Mouse (Mus musculus): Measurements from ENCODE around the gene Mfap3. TPM values are rescaled to one million over a fixed set of nuclear protein-coding genes. Genes with fewer than 3 reads are reported as not detected.

The Mfap3 gene
- polyA plus RNA-seq, 1 experiment = 5.5 TPM

- Histone ChIP-seq H3K79me2 (ENCODE audit: control insufficient read depth, insufficient read depth) (no peaks in the 10 kb centered on the region), H3K4me3 (ENCODE audit: insufficient read depth, poor library complexity, severe bottlenecking) (no peak overlapping the region), H3K79me3 (ENCODE audit: low read depth) (no peaks in the 10 kb centered on the region), H3ac (ENCODE audit: control insufficient read depth, insufficient read length, low read depth) (no peak overlapping the region), H3K27me3 (ENCODE audit: control insufficient read depth, insufficient read depth, insufficient read length) (no peaks in the 10 kb centered on the region), H3K36me3 (ENCODE audit: control insufficient read depth, insufficient read depth) (peaks cover 29% of the 10 kb centered on the region)
- no peak for TF ChIP-seq MYOG (IDR thresholded peaks at IDR 0.05; ENCODE audit: control insufficient read depth, extremely low read depth, insufficient read length)
- no peak for TF ChIP-seq MYOD1 (IDR thresholded peaks at IDR 0.05; ENCODE audit: control insufficient read depth, insufficient read length, low read depth)
- TF ChIP-seq USF1 (IDR thresholded peaks at IDR 0.05; ENCODE audit: low read depth) = no peak
- no peak for TF ChIP-seq CTCF (IDR thresholded peaks at IDR 0.05; ENCODE audit: control insufficient read depth, insufficient read depth, insufficient read length)
- no peak for TF ChIP-seq MAX (IDR thresholded peaks at IDR 0.05)
- no peak for TF ChIP-seq FOSL1 (IDR thresholded peaks at IDR 0.05; ENCODE audit: insufficient read depth, low read length, poor library complexity, severe bottlenecking)
- no peak for TF ChIP-seq CEBPB (IDR thresholded peaks at IDR 0.05; ENCODE audit: low read depth)
These were observed 20.2 kb upstream of the Mfap3 start for GRCm38 (mm10) chr11:57498215-57498614.

GRCm38 (mm10) chr11:57503155-57503554, 15.3 kb upstream of the Mfap3 start:
- Histone ChIP-seq H3K36me3 (ENCODE audit: control insufficient read depth, insufficient read depth) (peaks cover 48% of the 10 kb centered on the region), H3K27me3 (ENCODE audit: control insufficient read depth, insufficient read depth, insufficient read length) (no peaks in the 10 kb centered on the region), H3ac (ENCODE audit: control insufficient read depth, insufficient read length, low read depth) (no peak overlapping the region), H3K4me3 (ENCODE audit: insufficient read depth, poor library complexity, severe bottlenecking) (no peak overlapping the region), H3K79me2 (ENCODE audit: control insufficient read depth, insufficient read depth) (no peaks in the 10 kb centered on the region), H3K79me3 (ENCODE audit: low read depth) (no peaks in the 10 kb centered on the region)
- TF ChIP-seq CEBPB (IDR thresholded peaks at IDR 0.05; ENCODE audit: low read depth) (no peak), MYOD1 (IDR thresholded peaks at IDR 0.05; ENCODE audit: control insufficient read depth, insufficient read length, low read depth) (no peak), USF1 (IDR thresholded peaks at IDR 0.05; ENCODE audit: low read depth) (no peak), MAX (IDR thresholded peaks at IDR 0.05) (no peak), MYOG (IDR thresholded peaks at IDR 0.05; ENCODE audit: control insufficient read depth, extremely low read depth, insufficient read length) (no peak), CTCF (IDR thresholded peaks at IDR 0.05; ENCODE audit: control insufficient read depth, insufficient read depth, insufficient read length) (no peak), FOSL1 (IDR thresholded peaks at IDR 0.05; ENCODE audit: insufficient read depth, low read length, poor library complexity, severe bottlenecking) (no peak)

GRCm38 (mm10) chr11:57506899-57507298, 11.6 kb upstream of the Mfap3 start:
- H3K79me2 ChIP-seq (ENCODE audit: control insufficient read depth, insufficient read depth) = no peaks in the 10 kb centered on the region
- H3K36me3 ChIP-seq (ENCODE audit: control insufficient read depth, insufficient read depth) = peaks cover 67% of the 10 kb centered on the region
- H3K27me3 ChIP-seq (ENCODE audit: control insufficient read depth, insufficient read depth, insufficient read length) = no peaks in the 10 kb centered on the region
- H3K4me3 ChIP-seq (ENCODE audit: insufficient read depth, poor library complexity, severe bottlenecking) = no peak overlapping the region
- TF ChIP-seq MYOD1 (IDR thresholded peaks at IDR 0.05; ENCODE audit: control insufficient read depth, insufficient read length, low read depth) (no peak), CTCF (IDR thresholded peaks at IDR 0.05; ENCODE audit: control insufficient read depth, insufficient read depth, insufficient read length) (no peak), CEBPB (IDR thresholded peaks at IDR 0.05; ENCODE audit: low read depth) (no peak), USF1 (IDR thresholded peaks at IDR 0.05; ENCODE audit: low read depth) (no peak), MYOG (IDR thresholded peaks at IDR 0.05; ENCODE audit: control insufficient read depth, extremely low read depth, insufficient read length) (no peak), FOSL1 (IDR thresholded peaks at IDR 0.05; ENCODE audit: insufficient read depth, low read length, poor library complexity, severe bottlenecking) (no peak), MAX (IDR thresholded peaks at IDR 0.05) (no peak)
- no peak overlapping the region for H3ac ChIP-seq (ENCODE audit: control insufficient read depth, insufficient read length, low read depth)
- no peaks in the 10 kb centered on the region for H3K79me3 ChIP-seq (ENCODE audit: low read depth)

GRCm38 (mm10) chr11:57515218-57515617, 3.2 kb upstream of the Mfap3 start:
- Histone ChIP-seq H3K4me3 (ENCODE audit: insufficient read depth, poor library complexity, severe bottlenecking) (no peak overlapping the region), H3K36me3 (ENCODE audit: control insufficient read depth, insufficient read depth) (peaks cover 21% of the 10 kb centered on the region), H3K27me3 (ENCODE audit: control insufficient read depth, insufficient read depth, insufficient read length) (no peaks in the 10 kb centered on the region), H3ac (ENCODE audit: control insufficient read depth, insufficient read length, low read depth) (no peak overlapping the region), H3K79me3 (ENCODE audit: low read depth) (peaks cover 27% of the 10 kb centered on the region), H3K79me2 (ENCODE audit: control insufficient read depth, insufficient read depth) (peaks cover 41% of the 10 kb centered on the region)
- no peak for TF ChIP-seq FOSL1 (IDR thresholded peaks at IDR 0.05; ENCODE audit: insufficient read depth, low read length, poor library complexity, severe bottlenecking)
- TF ChIP-seq CTCF (IDR thresholded peaks at IDR 0.05; ENCODE audit: control insufficient read depth, insufficient read depth, insufficient read length) = no peak
- TF ChIP-seq CEBPB (IDR thresholded peaks at IDR 0.05; ENCODE audit: low read depth) = no peak
- TF ChIP-seq MYOG (IDR thresholded peaks at IDR 0.05; ENCODE audit: control insufficient read depth, extremely low read depth, insufficient read length) = no peak
- TF ChIP-seq USF1 (IDR thresholded peaks at IDR 0.05; ENCODE audit: low read depth) = no peak
- no peak for TF ChIP-seq MAX (IDR thresholded peaks at IDR 0.05)
- TF ChIP-seq MYOD1 (IDR thresholded peaks at IDR 0.05; ENCODE audit: control insufficient read depth, insufficient read length, low read depth) = no peak

- no peak overlapping the region for H3ac ChIP-seq (ENCODE audit: control insufficient read depth, insufficient read length, low read depth)
- H3K4me3 ChIP-seq (ENCODE audit: insufficient read depth, poor library complexity, severe bottlenecking) = no peak overlapping the region
- TF ChIP-seq USF1 (IDR thresholded peaks at IDR 0.05; ENCODE audit: low read depth) (no peak), FOSL1 (IDR thresholded peaks at IDR 0.05; ENCODE audit: insufficient read depth, low read length, poor library complexity, severe bottlenecking) (no peak), MYOD1 (IDR thresholded peaks at IDR 0.05; ENCODE audit: control insufficient read depth, insufficient read length, low read depth) (no peak), CEBPB (IDR thresholded peaks at IDR 0.05; ENCODE audit: low read depth) (no peak), MAX (IDR thresholded peaks at IDR 0.05) (no peak), CTCF (IDR thresholded peaks at IDR 0.05; ENCODE audit: control insufficient read depth, insufficient read depth, insufficient read length) (no peak), MYOG (IDR thresholded peaks at IDR 0.05; ENCODE audit: control insufficient read depth, extremely low read depth, insufficient read length) (no peak)
- no peaks in the 10 kb centered on the region for H3K27me3 ChIP-seq (ENCODE audit: control insufficient read depth, insufficient read depth, insufficient read length)
- H3K79me3 ChIP-seq (ENCODE audit: low read depth) = peaks cover 45% of the 10 kb centered on the region
- H3K79me2 ChIP-seq (ENCODE audit: control insufficient read depth, insufficient read depth) = peaks cover 59% of the 10 kb centered on the region
- peaks cover 22% of the 10 kb centered on the region for H3K36me3 ChIP-seq (ENCODE audit: control insufficient read depth, insufficient read depth)
These were observed 1.5 kb upstream of the Mfap3 start for GRCm38 (mm10) chr11:57516946-57517441.
